Mouse (Mus musculus) forelimb bud, embryonic 11.5 days (tissue): ENCODE measurements at regions not wholly inside any gene's neighbourhood (a gene's known extent, or its start where the extent isn't known, plus 50 kb on each side); places are given as distances from the start of the nearest gene placed in this dataset.
"Not testable (repeated sequence)": the region's sequence is repeated elsewhere in the genome, so short reads cannot be mapped to it uniquely, and the experiment has no call there.

ENCODE experiments used
- DNase-seq: peaks from one replicate; pipeline ENCODE4 v3.0.0-alpha.2; 2012; ENCODE audit warnings: low read depth, low spot score

DNA sequence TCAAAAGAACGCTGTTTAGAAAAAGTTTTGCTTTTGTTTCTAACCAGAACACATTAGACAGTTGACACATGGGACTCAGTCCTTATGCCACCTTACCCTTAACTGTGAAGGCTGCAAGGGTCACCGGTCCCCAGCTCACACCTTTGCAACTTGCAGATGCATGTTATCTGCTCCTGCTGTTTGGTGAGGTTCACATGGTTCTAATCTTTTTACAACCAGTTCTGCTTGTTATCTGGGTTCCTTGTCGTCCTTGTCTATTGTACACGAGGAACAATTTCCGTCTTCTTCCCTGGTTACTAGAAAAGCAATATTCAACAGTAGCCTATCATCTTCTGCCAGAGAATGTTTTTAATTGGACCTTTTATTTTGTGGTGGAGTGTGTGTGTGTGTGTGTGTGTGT is 200.8 kb downstream of the Gm21738 start:
- DNase-seq, result not testable (repeated sequence)

DNA sequence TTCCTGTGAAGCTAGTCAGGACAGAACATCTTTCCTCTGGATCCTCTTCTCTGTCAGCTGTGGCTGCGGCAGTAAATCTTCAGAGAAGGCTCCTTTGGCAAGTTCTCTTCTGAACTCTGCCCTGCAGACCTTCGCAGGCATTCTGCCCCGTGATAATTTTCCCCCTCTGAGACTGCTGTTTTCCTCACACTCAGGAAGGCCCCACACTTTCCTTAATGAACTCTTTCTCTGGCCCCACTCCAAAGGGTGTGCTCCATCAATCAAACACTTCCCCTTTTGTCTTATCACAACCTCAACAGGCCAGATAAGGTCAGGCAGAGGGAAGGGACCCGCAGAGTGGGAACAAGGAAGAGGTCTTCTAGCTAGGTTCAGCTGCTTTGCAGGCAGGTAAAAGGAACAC is 210.2 kb downstream of the Gm21738 start:
- no peak for DNase-seq

DNA sequence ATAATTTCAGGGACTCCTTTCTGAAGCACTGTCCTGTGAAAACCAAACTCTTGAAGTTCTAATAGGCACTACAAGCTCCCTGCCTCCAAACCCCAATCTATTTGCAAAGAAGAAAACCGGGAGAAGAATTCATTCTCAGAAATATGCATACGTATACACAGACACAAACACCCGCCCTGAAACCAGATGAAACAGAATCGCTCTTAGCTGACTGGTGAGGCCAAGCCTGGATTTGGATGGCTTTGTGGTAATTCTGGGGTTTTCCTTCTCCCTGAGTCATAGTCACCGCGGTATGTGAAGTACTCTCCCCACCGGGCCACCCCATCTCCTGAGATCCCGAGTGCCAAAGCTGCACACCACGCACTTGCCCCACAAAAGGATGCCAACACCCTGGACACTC is 238.5 kb downstream of the Gm21738 start:
- not testable (repeated sequence) for DNase-seq

DNA sequence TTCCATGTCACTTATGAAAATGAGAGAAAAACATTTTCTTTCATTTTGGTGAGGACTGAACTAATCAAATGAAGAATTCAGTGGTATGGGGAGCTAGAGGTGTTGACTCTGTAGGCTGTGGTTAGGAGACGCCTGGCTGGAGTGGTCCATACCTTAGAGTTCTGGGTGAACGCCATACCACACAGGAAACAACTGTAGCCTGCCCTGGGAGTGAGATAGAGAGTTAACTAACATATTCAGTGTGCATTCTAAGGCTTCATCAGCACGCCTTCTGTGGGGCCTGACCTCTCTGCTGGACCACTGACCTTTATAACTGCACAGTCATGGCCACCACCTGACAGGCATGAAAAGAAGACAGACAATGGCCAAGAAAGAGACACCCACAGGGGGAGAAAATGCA is 240.7 kb downstream of the Gm21738 start:
- not testable (repeated sequence) for DNase-seq

DNA sequence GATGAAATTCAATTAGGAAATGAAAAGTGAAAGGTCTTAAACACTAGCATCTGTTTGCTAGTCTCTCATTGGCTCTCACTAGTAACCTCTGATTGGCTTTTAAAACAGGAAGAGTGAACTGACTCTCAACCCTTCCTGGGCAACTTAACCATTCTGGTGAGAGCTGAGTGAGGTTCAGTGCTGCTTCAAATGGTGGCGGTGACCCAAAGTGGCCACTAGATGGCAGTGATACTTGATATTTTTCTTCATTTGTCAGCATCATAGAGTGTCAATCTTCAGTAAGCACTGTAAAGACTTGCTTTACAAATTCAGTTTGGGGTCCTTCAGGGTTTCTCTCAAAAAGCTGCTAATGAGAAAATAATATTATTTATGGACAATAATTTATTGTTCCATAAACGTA is 243.4 kb downstream of the Gm21738 start:
- peak; percentile 32 for DNase-seq

DNA sequence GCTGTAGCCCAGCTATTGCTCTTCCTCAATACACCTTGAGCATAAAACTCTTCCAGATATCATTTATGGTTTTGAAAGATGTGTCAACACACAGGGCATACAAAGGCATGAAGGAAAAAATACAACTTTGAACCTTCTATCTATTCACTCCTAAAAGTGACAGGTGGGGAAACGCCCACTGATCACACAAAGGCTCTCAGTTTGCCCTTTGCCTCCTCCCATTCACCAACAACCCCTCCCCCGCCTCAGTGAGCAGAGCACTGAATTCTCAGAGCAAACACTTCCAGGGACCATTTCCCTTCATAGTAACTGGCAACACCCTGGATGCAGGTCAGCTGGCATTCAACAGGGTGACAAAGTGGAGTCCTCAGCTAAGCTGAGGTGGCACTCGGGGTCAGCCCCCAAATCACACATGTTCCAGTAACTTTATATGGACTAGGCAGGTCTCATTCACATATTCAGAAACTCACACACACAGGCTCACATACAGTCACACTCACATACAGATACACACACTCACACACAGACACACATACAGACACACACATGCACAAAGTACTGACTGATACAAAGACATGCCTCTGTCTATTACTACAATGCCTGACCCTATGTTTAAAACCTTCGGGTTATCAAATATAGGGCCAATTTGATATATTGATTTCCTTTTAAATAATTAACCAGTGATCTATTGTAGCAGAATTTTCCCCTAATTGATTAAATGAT is 248.3 kb downstream of the Gm21738 start:
- DNase-seq, result not testable (repeated sequence)

DNA sequence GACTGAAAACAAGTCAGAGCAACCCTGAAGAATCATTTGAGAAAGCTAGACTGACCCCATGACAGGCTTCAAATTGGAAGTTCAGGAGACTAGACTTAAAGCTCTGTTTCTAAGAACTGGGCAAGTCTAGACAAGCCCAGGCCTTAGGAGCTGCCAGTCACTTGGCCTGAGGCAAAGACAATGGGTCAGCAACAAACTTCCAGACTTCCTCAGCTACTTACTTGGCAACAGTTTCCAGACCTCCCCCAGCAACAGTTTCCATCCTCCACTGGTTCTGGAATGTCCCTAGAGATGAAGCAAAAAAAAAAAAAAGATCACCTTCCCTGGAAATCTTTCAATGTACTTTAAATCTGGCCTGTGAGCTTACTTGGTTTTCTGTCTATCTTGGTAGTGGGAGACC is 251.9 kb downstream of the Gm21738 start:
- no peak for DNase-seq

DNA sequence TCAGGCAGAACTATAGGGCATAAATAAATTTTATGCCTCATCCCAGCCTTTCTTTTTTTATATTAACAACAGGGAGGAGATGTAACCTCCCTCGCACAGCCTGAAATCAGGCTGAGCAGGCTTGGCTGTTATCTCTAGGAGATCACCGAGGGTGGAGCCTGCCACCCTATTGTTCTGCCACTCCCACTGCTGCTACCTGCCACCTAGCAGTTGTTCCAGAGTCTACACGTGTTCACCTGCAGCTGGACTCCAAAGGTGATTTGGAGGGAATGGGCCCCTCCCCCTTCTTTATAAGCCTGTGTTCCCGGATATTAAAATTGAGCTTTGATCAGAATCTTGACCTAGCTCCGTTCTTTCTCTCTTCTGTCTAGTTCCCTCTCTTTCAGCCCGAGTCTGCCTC is 245.8 kb upstream of the Ube2e2 start:
- DNase-seq, result not testable (repeated sequence)

DNA sequence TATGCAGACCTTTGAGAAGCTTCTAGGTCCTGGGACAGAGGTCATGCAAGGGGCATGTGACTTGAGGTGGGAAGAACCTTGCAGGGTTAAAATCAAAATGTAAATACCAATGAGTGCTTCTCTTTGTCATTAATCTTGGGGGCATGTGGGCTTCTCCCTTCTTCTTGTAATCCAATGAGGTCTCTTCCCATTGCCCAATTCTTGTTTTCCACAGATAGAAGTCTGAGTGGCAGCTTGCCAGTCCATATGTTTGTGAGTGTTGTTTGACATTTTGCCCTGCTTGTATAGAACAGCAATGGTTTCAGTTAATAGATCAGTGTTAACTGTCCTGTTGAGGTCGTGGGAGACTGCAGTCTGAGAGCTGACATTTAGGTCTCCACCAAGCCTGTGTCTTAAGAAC is 237.5 kb upstream of the Ube2e2 start:
- DNase-seq, result no peak
